Mouse (Mus musculus) neural tube, embryonic 14.5 days (tissue): ENCODE data around the gene Ttc26. TPM values are rescaled to one million over a fixed set of nuclear protein-coding genes. Genes with fewer than 3 reads are reported as not detected.
"Not testable (repeated sequence)": the region's sequence is repeated elsewhere in the genome, so short reads cannot be mapped to it uniquely, and the experiment has no call there.

Experiments
- ATAC-seq: fragments of 200-750 bp; cut with Nextera tagmentation; 2 replicates; pipeline ENCODE4 v1.8.0; 2017; ENCODE audit warnings: low read depth, mild to moderate bottlenecking, moderate TSS enrichment, moderate library complexity
- H3K27ac ChIP-seq: fragments of 300-500 bp; sonication (generic); 2 replicates; pipeline ENCODE4 v1.5.1; 2014; ENCODE audit warnings: low read depth, mild to moderate bottlenecking, control low read depth, low read length, moderate library complexity, mixed read lengths
- H3K27me3 ChIP-seq: fragments of 300-500 bp; sonication (generic); 2 replicates; pipeline ENCODE4 v1.6.1; 2014; ENCODE audit warnings: low read length; ENCODE audit not compliant: control insufficient read depth, insufficient read depth
- H3K36me3 ChIP-seq: fragments of 300-500 bp; sonication (generic); 2 replicates; pipeline ENCODE4 v1.6.1; 2014; ENCODE audit warnings: low read length, mixed read lengths; ENCODE audit not compliant: control insufficient read depth, insufficient read depth
- H3K4me1 ChIP-seq: fragments of 300-500 bp; sonication (generic); 2 replicates; pipeline ENCODE4 v1.6.1; 2014; ENCODE audit warnings: low read length; ENCODE audit not compliant: control insufficient read depth, insufficient read depth
- H3K4me2 ChIP-seq: fragments of 300-500 bp; sonication (generic); 2 replicates; pipeline ENCODE4 v1.6.1; 2014; ENCODE audit warnings: mild to moderate bottlenecking, low read depth, low read length, control low read depth
- H3K4me3 ChIP-seq: fragments of 300-500 bp; sonication (generic); 2 replicates; pipeline ENCODE4 v1.5.1; 2014; ENCODE audit warnings: low read depth, low read length, control low read depth, mixed read lengths
- H3K9ac ChIP-seq: fragments of 300-500 bp; sonication (generic); replicated peaks from 2 replicates; pipeline ENCODE4 v1.6.1; 2014; ENCODE audit warnings: low read depth, mild to moderate bottlenecking, control low read depth, low read length, mixed read lengths
- H3K9me3 ChIP-seq: fragments of 300-500 bp; sonication (generic); 2 replicates; pipeline ENCODE4 v1.6.1; 2016; ENCODE audit warnings: low read length; ENCODE audit not compliant: control insufficient read depth
- WGBS: fragments of 180-500 bp; shearing (Covaris S2); extraction: QIAGEN DNeasy Blood & Tissue Kit; methylation state at CpG from one replicate; pipeline ENCODE4 v1.1.7; 2014; 5-methylcytosine and 5-hydroxymethylcytosine counted together
- polyA plus RNA-seq: library from polyadenylated mRNA; unstranded; fragments of >200 nt; fragmentation: Nextera tagmentation; extraction: Ambion mirVana; gene quantifications from 2 replicates; pipeline ENCODE4 v1.2.1, GENCODE M21; 2014

Gene Ttc26
- polyA plus RNA-seq, 1 experiment from 2014 or later: 4.9 TPM

DNA sequence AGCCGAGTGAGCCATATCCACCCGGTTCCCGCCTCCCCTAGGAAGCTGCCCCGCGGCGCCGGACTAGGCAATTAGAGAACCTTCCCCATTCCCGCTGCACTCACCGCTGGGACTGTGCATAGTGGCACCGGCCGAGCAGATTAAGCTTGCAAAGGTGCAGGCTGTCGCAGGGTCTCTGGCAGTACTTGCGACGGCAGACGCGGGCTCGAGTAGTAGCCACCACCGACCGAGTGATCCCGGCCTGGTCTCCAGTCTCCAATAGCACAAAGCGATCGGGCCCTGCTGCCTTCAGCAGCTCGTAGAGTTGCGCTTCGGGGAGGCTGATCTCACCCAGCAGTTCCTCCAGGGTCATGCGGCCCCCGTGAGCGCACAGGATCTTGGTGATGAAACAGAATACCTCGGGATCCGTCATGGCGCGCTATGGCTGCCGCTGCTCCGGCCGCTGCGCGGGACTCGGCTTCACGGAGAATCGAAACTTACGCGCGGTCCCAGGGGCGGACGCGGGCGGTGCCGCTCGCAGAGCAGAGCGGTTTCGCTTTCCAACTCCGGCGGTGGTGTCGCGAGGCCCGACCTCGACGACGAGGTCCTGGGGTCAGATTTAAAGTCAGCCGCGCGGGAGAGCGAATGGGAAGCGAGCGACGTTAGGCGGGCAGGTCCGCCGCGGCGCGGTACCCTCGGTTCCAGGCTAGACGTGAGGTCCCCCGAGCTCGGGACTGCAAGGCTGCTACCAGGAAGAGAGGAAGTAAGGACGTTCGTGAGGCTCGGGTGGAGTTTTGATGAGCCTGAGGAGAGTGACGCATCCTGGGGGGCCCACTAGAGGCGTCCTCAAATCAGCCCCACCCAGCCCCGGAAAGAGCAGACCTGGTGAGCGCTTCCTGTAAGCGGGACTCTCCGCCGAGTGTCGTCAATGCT, 27.2 kb upstream of the Ttc26 start, which contains the start of gene Zc3hav1:
Gene Zc3hav1 (minus strand): TSS at position 793 of the 912 bp plus-strand sequence.
- H3K4me1 ChIP-seq: 0 out of 2 replicates have a peak, but pooled peaks cover 3% of the 10 kb centered on the region
- H3K4me2 ChIP-seq: peak within 1 kb of the TSS; percentile 57
- H3K27ac ChIP-seq: no peak within 1 kb of the TSS
- no peaks in the 10 kb centered on the region for H3K9me3 ChIP-seq
- peaks cover 14% of the 10 kb centered on the region for H3K27me3 ChIP-seq
- under 1% methylated on average over 87 of the region's 87 CpGs for WGBS
- peak within 1 kb of the TSS; percentile 45 for H3K4me3 ChIP-seq
- H3K9ac ChIP-seq: peak within 1 kb of the TSS; percentile 25; the same call in 1 of the 2 replicates
- H3K36me3 ChIP-seq: no peaks in the 10 kb centered on the region
- peak; percentile 81; the same call in 1 of the 2 replicates for ATAC-seq

DNA sequence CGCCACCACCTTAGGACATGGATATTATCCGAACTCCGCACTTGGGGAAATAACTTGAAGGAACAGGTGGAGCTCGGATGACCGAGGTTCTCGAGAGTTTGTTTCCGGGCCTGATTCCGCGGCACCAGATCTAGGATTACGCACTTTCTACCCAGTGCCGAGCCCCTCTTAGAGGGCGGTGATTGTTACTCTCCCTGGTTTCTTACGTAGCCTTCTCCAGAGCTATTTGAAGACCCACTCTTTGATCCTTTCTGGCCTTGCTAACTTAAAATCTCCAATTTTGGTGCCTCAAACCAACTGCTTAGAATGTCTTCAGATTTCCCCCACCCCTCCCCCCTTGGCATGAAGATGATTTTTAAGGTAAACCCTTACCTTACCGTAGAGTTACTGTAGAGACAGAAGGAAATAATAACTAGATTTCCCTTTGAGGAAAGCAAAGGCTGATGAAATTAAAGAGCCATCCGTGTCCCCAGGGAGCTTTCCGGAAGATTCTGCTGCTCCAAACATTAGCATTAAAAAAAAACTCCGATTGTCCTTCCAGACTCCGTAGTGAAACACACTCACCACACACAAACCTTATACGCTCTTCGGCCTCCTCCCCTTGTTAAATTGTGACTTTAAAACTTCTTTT, 26.4 kb upstream of the Ttc26 start:
- Histone ChIP-seq H3K4me3 (peak overlapping the region; percentile 45), H3K9ac (0 out of 2 replicates have a peak overlapping the region, but pooled peaks have one; percentile 25), H3K27ac (no peak overlapping the region), H3K4me1 (0 out of 2 replicates have a peak, but pooled peaks cover 3% of the 10 kb centered on the region), H3K4me2 (peak overlapping the region; percentile 57), H3K36me3 (no peaks in the 10 kb centered on the region), H3K27me3 (peaks cover 14% of the 10 kb centered on the region), H3K9me3 (no peaks in the 10 kb centered on the region)
- 2% methylated on average over 20 of the region's 20 CpGs for WGBS
- ATAC-seq: no peak

DNA sequence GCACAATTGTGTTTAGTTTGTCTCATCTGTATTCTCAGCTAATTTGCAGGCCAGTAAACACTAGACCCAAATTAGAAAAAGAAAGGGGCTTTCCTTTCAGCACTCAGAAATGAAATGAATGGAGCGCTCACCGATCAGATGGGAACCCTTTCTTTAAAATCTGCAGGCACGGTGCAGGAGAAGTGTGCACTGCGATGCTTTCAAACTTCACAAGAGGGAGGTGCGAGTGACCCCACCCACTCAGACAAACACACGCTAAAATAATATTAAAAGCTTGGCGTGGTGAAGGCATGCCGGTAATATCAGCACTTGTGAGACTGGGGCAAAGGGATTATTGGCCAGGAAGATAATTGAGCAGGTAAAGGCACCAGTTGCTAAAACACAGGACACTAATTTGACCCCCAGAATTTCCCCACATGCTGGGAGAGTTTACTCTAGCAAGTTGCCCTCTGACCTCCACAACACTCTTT, 25.9 kb upstream of the Ttc26 start:
- no peak overlapping the region for H3K4me3 ChIP-seq

DNA sequence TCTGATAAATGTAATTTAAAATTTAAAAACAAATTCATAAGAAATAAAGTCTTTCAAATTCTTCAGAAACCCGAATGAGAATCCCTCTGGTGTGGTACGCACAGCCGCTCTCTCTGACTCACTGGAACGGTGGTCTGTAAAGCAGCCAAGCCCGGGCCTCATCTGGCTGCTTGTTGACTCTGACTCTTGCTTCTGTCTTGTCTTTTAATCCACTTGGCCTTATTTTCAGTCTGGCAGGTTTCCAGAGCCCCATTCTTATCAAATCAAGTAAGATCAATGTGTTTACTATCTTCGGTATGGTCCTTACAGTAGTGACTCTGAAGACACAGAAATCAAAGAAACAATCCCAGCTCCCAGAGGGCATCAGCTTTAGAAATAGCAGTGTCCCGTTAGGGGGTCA, 25.4 kb upstream of the Ttc26 start:
- Histone ChIP-seq H3K36me3 (no peaks in the 10 kb centered on the region), H3K4me2 (no peak overlapping the region), H3K9me3 (no peaks in the 10 kb centered on the region), H3K4me3 (no peak overlapping the region), H3K4me1 (0 out of 2 replicates have a peak, but pooled peaks cover 3% of the 10 kb centered on the region), H3K9ac (no peak overlapping the region), H3K27ac (no peak overlapping the region), H3K27me3 (peaks cover 14% of the 10 kb centered on the region)
- WGBS: 12% methylated on average over 7 of the region's 7 CpGs
- no peak for ATAC-seq

More for the DNA sequence above, 25.9 kb upstream of the Ttc26 start:
- H3K9me3 ChIP-seq: no peaks in the 10 kb centered on the region
- H3K36me3 ChIP-seq: no peaks in the 10 kb centered on the region
- no peak overlapping the region for H3K9ac ChIP-seq
- H3K4me1 ChIP-seq: 0 out of 2 replicates have a peak, but pooled peaks cover 3% of the 10 kb centered on the region
- no peak overlapping the region for H3K4me2 ChIP-seq
- H3K27ac ChIP-seq: no peak overlapping the region
- no peak for ATAC-seq
- 5% methylated on average over 8 of the region's 8 CpGs for WGBS
- peaks cover 14% of the 10 kb centered on the region for H3K27me3 ChIP-seq

DNA sequence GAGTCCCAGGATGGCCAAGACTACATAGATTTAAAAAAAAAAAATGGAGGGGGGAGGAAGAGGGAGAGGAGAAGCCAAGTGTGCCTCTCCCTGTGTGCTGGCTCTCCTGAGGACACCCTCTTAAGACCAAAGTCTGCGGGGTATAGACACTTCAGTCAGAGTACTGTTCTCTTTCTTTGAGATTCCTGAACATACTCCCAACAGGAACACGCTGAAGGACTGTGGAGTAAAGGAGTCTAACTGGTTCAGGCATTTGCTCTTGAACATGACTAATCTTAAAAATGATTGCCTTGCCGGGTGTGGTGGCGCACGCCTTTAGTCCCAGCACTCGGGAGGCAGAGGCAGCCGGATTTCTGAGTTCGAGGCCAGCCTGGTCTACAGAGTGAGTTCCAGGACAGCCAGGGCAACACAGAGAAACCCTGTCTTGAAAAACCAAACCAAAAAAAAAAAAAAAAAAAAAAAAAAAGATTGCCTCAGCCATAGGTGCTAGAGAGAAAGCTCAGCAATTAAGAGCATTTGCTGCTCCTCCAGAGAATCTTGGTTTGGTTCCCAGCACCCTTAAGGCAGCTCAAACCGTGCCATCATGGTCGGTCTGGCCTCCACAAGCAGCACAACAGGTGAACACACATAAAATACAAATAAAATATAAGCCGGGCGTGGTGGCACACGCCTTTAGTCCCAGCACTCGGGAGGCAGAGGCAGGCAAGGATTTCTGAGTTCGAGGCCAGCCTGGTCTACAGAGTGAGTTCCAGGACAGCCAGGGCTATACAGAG, 24.4 kb upstream of the Ttc26 start:
- H3K27ac ChIP-seq, H3K36me3 ChIP-seq, H3K4me2 ChIP-seq, H3K4me3 ChIP-seq, H3K4me1 ChIP-seq, H3K9ac ChIP-seq, H3K9me3 ChIP-seq, H3K27me3 ChIP-seq, ATAC-seq: not testable (repeated sequence)
- WGBS: 90% methylated on average over 15 of the region's 15 CpGs

DNA sequence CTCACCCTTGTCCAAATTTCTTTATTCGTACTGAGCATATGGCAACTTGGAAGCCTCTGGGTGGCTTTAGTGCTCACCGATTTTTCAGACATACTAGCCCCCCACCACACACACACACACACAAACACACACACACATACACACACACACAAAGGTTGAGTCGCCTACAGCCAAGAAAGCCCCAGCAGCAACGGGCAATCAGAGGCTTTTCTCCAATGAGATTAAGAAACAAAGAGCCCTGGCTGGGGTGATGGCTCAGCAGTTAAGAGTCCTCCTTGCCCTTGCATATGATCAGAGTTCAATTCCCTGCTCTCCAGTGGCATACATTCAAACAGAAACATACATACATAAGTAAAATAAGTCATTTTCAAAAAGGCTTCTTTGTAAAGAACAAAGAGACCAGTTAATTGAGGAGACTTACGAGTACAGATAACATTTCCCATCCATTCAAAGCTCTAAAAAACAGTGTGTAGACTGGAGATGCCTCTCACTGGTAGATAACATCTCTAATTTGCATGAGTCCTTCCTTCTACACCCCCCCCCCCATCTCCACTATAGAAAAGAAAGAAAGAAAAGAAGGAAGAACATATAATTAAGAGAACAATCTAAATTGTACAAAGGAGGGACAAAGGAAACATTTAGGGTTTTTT, 23.5 kb upstream of the Ttc26 start:
- Histone ChIP-seq H3K4me3 (no peak overlapping the region), H3K4me1 (0 out of 2 replicates have a peak, but pooled peaks cover 3% of the 10 kb centered on the region), H3K27ac (no peak overlapping the region), H3K4me2 (no peak overlapping the region), H3K9ac (no peak overlapping the region), H3K9me3 (no peaks in the 10 kb centered on the region), H3K27me3 (no peaks in the 10 kb centered on the region; the same call in 1 of the 2 replicates), H3K36me3 (no peaks in the 10 kb centered on the region)
- WGBS: 58% methylated on average over 5 of the region's 5 CpGs
- no peak for ATAC-seq

DNA sequence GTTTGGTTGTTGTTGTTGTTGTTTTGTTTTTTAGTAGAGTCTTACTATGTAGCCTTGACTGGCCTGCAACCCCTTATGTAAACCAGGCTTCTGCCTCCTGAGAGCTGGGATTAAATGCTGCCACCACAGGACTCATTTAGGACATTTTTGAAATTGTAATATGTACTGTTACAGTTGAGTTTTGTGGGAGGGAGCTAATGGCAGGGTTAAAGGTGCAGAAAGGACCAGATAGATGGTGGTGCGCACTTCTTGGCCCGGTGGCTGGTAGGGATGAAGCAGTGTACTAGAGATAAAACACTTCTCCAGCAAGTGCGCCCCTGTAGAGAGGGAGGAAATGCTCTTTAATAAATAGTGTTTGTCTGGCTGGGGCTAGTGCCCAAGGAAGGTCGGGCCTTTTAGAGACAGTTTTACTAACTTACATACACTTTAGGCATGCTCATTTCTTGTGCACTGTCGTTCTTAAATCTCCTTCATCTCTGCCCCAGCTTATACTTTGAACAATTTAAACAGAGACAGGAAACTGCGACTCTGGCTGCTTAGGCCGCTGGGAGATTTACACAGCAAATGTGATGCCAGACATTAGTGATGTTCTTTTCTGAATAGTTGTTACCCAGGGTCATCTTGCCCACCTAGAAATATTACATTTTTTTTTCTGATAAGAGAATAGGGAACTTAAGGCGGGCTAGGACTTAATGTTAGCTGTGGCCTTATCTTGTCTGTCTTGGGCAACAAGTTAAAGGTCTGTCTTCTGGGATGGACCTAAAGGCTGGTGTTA, 22.8 kb upstream of the Ttc26 start:
- 74% methylated on average over 8 of the region's 8 CpGs for WGBS
- Histone ChIP-seq H3K9ac (no peak overlapping the region), H3K27me3 (no peaks in the 10 kb centered on the region; the same call in 1 of the 2 replicates), H3K9me3 (no peaks in the 10 kb centered on the region), H3K4me3 (no peak overlapping the region), H3K36me3 (no peaks in the 10 kb centered on the region), H3K27ac (no peak overlapping the region), H3K4me2 (no peak overlapping the region), H3K4me1 (0 out of 2 replicates have a peak, but pooled peaks cover 3% of the 10 kb centered on the region)
- ATAC-seq: no peak
